Mouse (Mus musculus) inflammation-experienced regulatory T-cells, adult 6 months (primary cell): Measurements from ENCODE around the gene Ifi27l2b. TPM values are rescaled to one million over a fixed set of nuclear protein-coding genes. Genes with fewer than 3 reads are reported as not detected.
"Not testable (repeated sequence)": the region's sequence is repeated elsewhere in the genome, so short reads cannot be mapped to it uniquely, and the experiment has no call there.

ENCODE experiments used
- ATAC-seq: one replicate; pipeline ENCODE4 v1.8.0; 2017
- polyA plus RNA-seq, 3 experiments: library from polyadenylated mRNA; unstranded; fragments of 100-300 nt; shearing (Covaris generic); gene quantifications; one replicate each; pipeline ENCODE4 v1.2.1; 2017

The Ifi27l2b gene
- not detected for polyA plus RNA-seq

- ATAC-seq: no peak
These were observed at the start of gene Ifi27l2b for GRCm38 (mm10) chr12:103457140-103457539. Gene Ifi27l2b (minus strand): TSS chr12:103457223.

- ATAC-seq: no peak
These were observed 47.4 kb upstream of the Ifi27l2b start for GRCm38 (mm10) chr12:103504402-103504801.

GRCm38 (mm10) chr12:103503300-103503699 is 46.3 kb upstream of the Ifi27l2b start:
- ATAC-seq: no peak

GRCm38 (mm10) chr12:103499261-103499660 is 42.2 kb upstream of the Ifi27l2b start:
- ATAC-seq: no peak

GRCm38 (mm10) chr12:103498768-103499167 is 41.7 kb upstream of the Ifi27l2b start:
- ATAC-seq: no peak

GRCm38 (mm10) chr12:103494486-103494885 is 37.5 kb upstream of the Ifi27l2b start:
- ATAC-seq: peak; percentile 59

- peak; percentile 72 for ATAC-seq
These were observed 35.7 kb upstream of the Ifi27l2b start for GRCm38 (mm10) chr12:103492767-103493166.

- no peak for ATAC-seq
These were observed 34.2 kb upstream of the Ifi27l2b start for GRCm38 (mm10) chr12:103491091-103491730.

GRCm38 (mm10) chr12:103487750-103488149 is 30.7 kb upstream of the Ifi27l2b start:
- no peak for ATAC-seq

GRCm38 (mm10) chr12:103487276-103487675 is 30.3 kb upstream of the Ifi27l2b start:
- ATAC-seq: no peak

GRCm38 (mm10) chr12:103486726-103487125 is 29.7 kb upstream of the Ifi27l2b start:
- no peak for ATAC-seq

- ATAC-seq: not testable (repeated sequence)
These were observed 27.4 kb upstream of the Ifi27l2b start for GRCm38 (mm10) chr12:103484200-103484972.

GRCm38 (mm10) chr12:103482781-103483180 is 25.8 kb upstream of the Ifi27l2b start:
- no peak for ATAC-seq

- ATAC-seq: no peak
These were observed 24.6 kb upstream of the Ifi27l2b start for GRCm38 (mm10) chr12:103481671-103482070.

GRCm38 (mm10) chr12:103477461-103478015 is 20.5 kb upstream of the Ifi27l2b start:
- no peak for ATAC-seq

GRCm38 (mm10) chr12:103476779-103477389 is 19.9 kb upstream of the Ifi27l2b start:
- ATAC-seq: no peak

GRCm38 (mm10) chr12:103474481-103474880 is 17.5 kb upstream of the Ifi27l2b start:
- no peak for ATAC-seq

- ATAC-seq: not testable (repeated sequence)
These were observed 296 bp downstream of the Ifi27l2b start for GRCm38 (mm10) chr12:103456727-103457126.

- no peak for ATAC-seq
These were observed 3.7 kb downstream of the Ifi27l2b start for GRCm38 (mm10) chr12:103453361-103453760.

GRCm38 (mm10) chr12:103445060-103445459 is 12.0 kb downstream of the Ifi27l2b start:
- no peak for ATAC-seq

- not testable (repeated sequence) for ATAC-seq
These were observed 12.8 kb downstream of the Ifi27l2b start for GRCm38 (mm10) chr12:103444261-103444660.

GRCm38 (mm10) chr12:103443524-103443923 is 13.5 kb downstream of the Ifi27l2b start, which contains the start of gene Ifi27l2a:
Gene Ifi27l2a (minus strand): TSS chr12:103443680.
- peak; percentile 95 for ATAC-seq

GRCm38 (mm10) chr12:103437601-103438000 is 19.4 kb downstream of the Ifi27l2b start:
- no peak for ATAC-seq
